14 mouse cellular contexts compared by ENCODE assay signal in the genomic region with DNA sequence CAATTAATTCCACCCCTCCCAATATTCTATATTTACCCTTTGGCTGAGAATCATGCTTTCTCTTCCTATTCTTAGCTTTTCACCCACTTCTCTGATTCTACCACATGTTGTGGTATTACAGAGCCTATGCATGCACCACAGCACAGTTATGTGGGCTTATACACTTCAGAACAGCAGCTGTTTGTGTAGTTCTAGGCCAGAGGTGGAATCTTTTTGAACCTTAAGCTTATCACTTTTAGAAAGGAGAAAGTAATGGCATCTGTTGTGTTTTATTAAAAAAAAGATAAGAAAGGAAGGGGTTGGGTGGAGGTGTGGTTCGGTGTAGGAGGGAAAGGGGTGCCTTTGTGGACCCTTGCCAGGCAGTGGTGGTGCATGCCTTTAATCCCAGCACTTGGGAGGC. TPM values are rescaled to one million over a fixed set of nuclear protein-coding genes. Genes with fewer than 3 reads are reported as not detected.
DNase-seq lines count a peak whose midpoint lies in the region; ATAC-seq and TF ChIP-seq lines count a peak whose summit lies in the region.
"Had no signal": no experiment of that assay in that cellular context is flagged by ENCODE, and none has a peak within 500 bp of the region (broad histone marks: within the 10 kb centered on the region; RNA-seq: fewer than 3 reads in every experiment).

No protein-coding gene starts in this region.

- H3K27me3 ChIP-seq in heart, postnatal 0 days (ENCODE audit: control insufficient read depth, insufficient read depth, low read length), result no peaks in the 10 kb centered on the region
- no peaks in the 10 kb centered on the region for H3K27me3 ChIP-seq in heart, embryonic 12.5 days (replicated peaks)
- no peaks in the 10 kb centered on the region for H3K27me3 ChIP-seq in liver, embryonic 14.5 days (ENCODE audit: control insufficient read depth, insufficient read depth, low read length)
- H3K27me3 ChIP-seq in kidney, embryonic 14.5 days (ENCODE audit: control insufficient read depth, insufficient read depth, low read length), result no peaks in the 10 kb centered on the region
- H3K27me3 ChIP-seq: heart, embryonic 15.5 days; hindbrain, embryonic 15.5 days had no signal

- no peak overlapping the region for H3K4me3 ChIP-seq in heart, postnatal 0 days (ENCODE audit: low read depth, low read length)
- H3K4me3 ChIP-seq in heart, embryonic 12.5 days, result no peak overlapping the region
- no peak overlapping the region for H3K4me3 ChIP-seq in bone marrow, adult 2 months (replicated peaks; ENCODE audit: control insufficient read depth, low read depth, low read length)
- H3K4me3 ChIP-seq in liver, embryonic 14.5 days (ENCODE audit: insufficient read depth in 1 of 2, low read depth in 2 of 2, low read length in 2 of 2), result peak overlapping the region in 1 of 2 experiments; percentile 67; a peak in 2 of 4 replicates
- no peak overlapping the region for H3K4me3 ChIP-seq in kidney, embryonic 14.5 days (ENCODE audit: low read length)
- H3K4me3 ChIP-seq: heart, embryonic 15.5 days; hindbrain, embryonic 15.5 days had no signal

- no peak for TF ChIP-seq CTCF in heart, postnatal 0 days (IDR thresholded peaks at IDR 0.05; ENCODE audit: low read depth)
- TF ChIP-seq CTCF in bone marrow, adult 2 months (IDR thresholded peaks at IDR 0.05; ENCODE audit: control insufficient read depth, insufficient read depth, low read length), result no peak
- TF ChIP-seq CTCF in liver, embryonic 14.5 days (IDR thresholded peaks at IDR 0.05; ENCODE audit: low read depth), result no peak

- no peak for TF ChIP-seq POLR2A in bone marrow, adult 2 months (IDR thresholded peaks at IDR 0.05; ENCODE audit: borderline replicate concordance, control insufficient read depth, low read depth, low read length)

- H3K27ac ChIP-seq in heart, postnatal 0 days (ENCODE audit: low read depth), result peak overlapping the region; percentile 23; the same call in 1 of the 2 replicates
- no peak overlapping the region for H3K27ac ChIP-seq in heart, embryonic 12.5 days (ENCODE audit: poor library complexity, severe bottlenecking)
- H3K27ac ChIP-seq in bone marrow, adult 2 months (ENCODE audit: control insufficient read depth, insufficient read depth, low read depth, low read length, poor library complexity), result peak overlapping the region; percentile 59; the same call in 1 of the 2 replicates
- peak overlapping the region; percentile 99 for H3K27ac ChIP-seq in liver, embryonic 14.5 days
- H3K27ac ChIP-seq in kidney, embryonic 14.5 days (ENCODE audit: low read depth, low read length), result no peak overlapping the region
- H3K27ac ChIP-seq: heart, embryonic 15.5 days; hindbrain, embryonic 15.5 days had no signal

- H3K4me1 ChIP-seq in heart, postnatal 0 days (ENCODE audit: control insufficient read depth, insufficient read depth), result peaks cover 9% of the 10 kb centered on the region; the same call in 1 of the 2 replicates
- peaks cover 12% of the 10 kb centered on the region for H3K4me1 ChIP-seq in heart, embryonic 12.5 days (replicated peaks)
- peaks cover 5% of the 10 kb centered on the region; the same call in 1 of the 2 replicates for H3K4me1 ChIP-seq in bone marrow, adult 2 months (ENCODE audit: control insufficient read depth, insufficient read depth, low read length)
- peaks cover 29 to 36% of the 10 kb centered on the region in 2 experiments for H3K4me1 ChIP-seq in liver, embryonic 14.5 days (replicated peaks; ENCODE audit: control insufficient read depth in 2 of 2, insufficient read depth in 2 of 2, low read length in 1 of 2)
- H3K4me1 ChIP-seq in kidney, embryonic 14.5 days (ENCODE audit: control insufficient read depth, insufficient read depth, low read length), result no peaks in the 10 kb centered on the region
- H3K4me1 ChIP-seq: hindbrain, embryonic 15.5 days had no signal

- WGBS in heart, postnatal 0 days, result 58% methylated on average over 1 of the region's 1 CpGs
- 56% methylated on average over 1 of the region's 1 CpGs for WGBS in heart, embryonic 12.5 days
- WGBS in bone marrow, adult 2 months, result 4% methylated on average over 1 of the region's 1 CpGs
- WGBS in liver, embryonic 14.5 days (ENCODE audit: insufficient replicate concordance), result 18% methylated on average over 1 of the region's 1 CpGs
- 83% methylated on average over 1 of the region's 1 CpGs for WGBS in kidney, embryonic 14.5 days

- no peaks in the 10 kb centered on the region for H3K36me3 ChIP-seq in heart, postnatal 0 days (replicated peaks; ENCODE audit: control insufficient read depth, insufficient read depth, low read length)
- H3K36me3 ChIP-seq in heart, embryonic 12.5 days, result no peaks in the 10 kb centered on the region
- no peaks in the 10 kb centered on the region for H3K36me3 ChIP-seq in liver, embryonic 14.5 days (replicated peaks; ENCODE audit: control insufficient read depth, insufficient read depth, low read depth)
- H3K36me3 ChIP-seq in kidney, embryonic 14.5 days (ENCODE audit: control insufficient read depth, insufficient read depth, low read length), result no peaks in the 10 kb centered on the region
- H3K36me3 ChIP-seq: heart, embryonic 15.5 days; hindbrain, embryonic 15.5 days had no signal

- no peak for ATAC-seq in heart, postnatal 0 days (ENCODE audit: insufficient read depth, low read depth)
- no peak for ATAC-seq in heart, embryonic 12.5 days (ENCODE audit: insufficient number of reproducible peaks, low FRiP score)
- ATAC-seq in liver, embryonic 14.5 days (ENCODE audit: insufficient read depth), result peak; percentile 7; the same call in 1 of the 2 replicates
- no peak for ATAC-seq in kidney, embryonic 14.5 days (ENCODE audit: low FRiP score, low TSS enrichment)

- no peak overlapping the region for H3K9ac ChIP-seq in heart, postnatal 0 days (replicated peaks; ENCODE audit: low read depth, low read length)
- H3K9ac ChIP-seq in heart, embryonic 12.5 days, result no peak overlapping the region
- peak overlapping the region; percentile 64 for H3K9ac ChIP-seq in liver, embryonic 14.5 days (replicated peaks)
- H3K9ac ChIP-seq in kidney, embryonic 14.5 days (ENCODE audit: low read depth, low read length), result no peak overlapping the region
- H3K9ac ChIP-seq: heart, embryonic 15.5 days; hindbrain, embryonic 15.5 days had no signal

- no peaks in the 10 kb centered on the region for H3K9me3 ChIP-seq in heart, postnatal 0 days (replicated peaks; ENCODE audit: control insufficient read depth, low read length)
- no peaks in the 10 kb centered on the region for H3K9me3 ChIP-seq in heart, embryonic 12.5 days (replicated peaks)
- no peaks in the 10 kb centered on the region for H3K9me3 ChIP-seq in liver, embryonic 14.5 days (ENCODE audit: control insufficient read depth, low read length)
- no peaks in the 10 kb centered on the region for H3K9me3 ChIP-seq in kidney, embryonic 14.5 days (ENCODE audit: control insufficient read depth, low read length)
- H3K9me3 ChIP-seq: heart, embryonic 15.5 days; hindbrain, embryonic 15.5 days had no signal

- TF ChIP-seq EP300 in heart, postnatal 0 days (IDR thresholded peaks at IDR 0.05; ENCODE audit: low read depth), result no peak
- TF ChIP-seq EP300 in liver, embryonic 14.5 days (IDR thresholded peaks at IDR 0.05; ENCODE audit: low read depth), result peak; percentile 62

- no peak for DNase-seq in heart, postnatal 0 days (ENCODE audit: low spot score)
- peak in 1 of 3 experiments; percentile 46 for DNase-seq in liver, embryonic 14.5 days (ENCODE audit: low read depth in 3 of 3, low spot score in 3 of 3)
- peak; percentile 49 for DNase-seq in thymus, postnatal 14 days
- no peak for DNase-seq in adrenal gland, postnatal 25 days
- no peak for DNase-seq in adrenal gland, adult 2 months
- DNase-seq: kidney, adult 2 months; kidney, postnatal 36 days; left cerebral cortex, postnatal 4 days; midbrain, embryonic 14.5 days had no signal

- H3K4me2 ChIP-seq in heart, postnatal 0 days (ENCODE audit: low read depth, low read length), result no peak overlapping the region
- H3K4me2 ChIP-seq in heart, embryonic 12.5 days, result no peak overlapping the region
- H3K4me2 ChIP-seq in liver, embryonic 14.5 days (ENCODE audit: low read depth), result peak overlapping the region; percentile 83
- no peak overlapping the region for H3K4me2 ChIP-seq in kidney, embryonic 14.5 days (replicated peaks; ENCODE audit: low read depth, low read length)
- H3K4me2 ChIP-seq: hindbrain, embryonic 15.5 days had no signal

RNA-seq across cellular contexts. Expression of a gene that starts 16.1 kb away (rescaled TPM):
- 40.2 and 41.2 TPM in 2 replicates for total RNA-seq in heart, postnatal 0 days (2014; rRNA removed; ENCODE audit: low replicate concordance)
- 11.9 and 12.3 TPM in 2 replicates for polyA plus RNA-seq in heart, postnatal 0 days (2015; fragmentation: Nextera tagmentation; extraction: Ambion mirVana)
- polyA plus RNA-seq in heart, embryonic 12.5 days (2016; fragmentation: Nextera tagmentation; extraction: Ambion mirVana), result 25.2 and 27.1 TPM in 2 replicates
- polyA plus RNA-seq in bone marrow, adult 2 months (2011; ENCODE audit: insufficient read depth, insufficient read length, low replicate concordance, missing spikeins), result 19.5 and 21.2 TPM in 2 replicates
- polyA plus RNA-seq in liver, embryonic 14.5 days (2012; rRNA removed), result 7.2 and 10.5 TPM in 2 replicates
- polyA plus RNA-seq in liver, embryonic 14.5 days (2014; fragmentation: Nextera tagmentation; extraction: Ambion mirVana), result 12.9 and 15.1 TPM in 2 replicates
- 21.7 and 27.6 TPM in 2 replicates for total RNA-seq in adrenal gland, postnatal 25 days (2021)
- total RNA-seq in adrenal gland, adult 2 months (2021), result 10 to 100 TPM; 26.5 to 30.0 TPM
- polyA plus RNA-seq in adrenal gland, adult 2 months (2012; rRNA removed), result 8.7 and 9.3 TPM in 2 replicates
- polyA plus RNA-seq in kidney, embryonic 14.5 days (2014; fragmentation: Nextera tagmentation; extraction: Ambion mirVana), result 17.0 and 24.8 TPM in 2 replicates

Comparison
In these comparisons a context has a peak if more than half of its experiments do, and no peak if none do; other contexts are left out.
1. H3K27ac ChIP-seq: peak in heart, postnatal 0 days (single experiment), bone marrow, adult 2 months (single experiment) and liver, embryonic 14.5 days (single experiment); none in heart, embryonic 12.5 days (single experiment) and kidney, embryonic 14.5 days (single experiment).